Mouse (Mus musculus) lung, embryonic 16.5 days (tissue): ENCODE data around the gene Col25a1. TPM values are rescaled to one million over a fixed set of nuclear protein-coding genes. Genes with fewer than 3 reads are reported as not detected.

ENCODE experiments used
- ATAC-seq: fragments of 200-750 bp; cut with Nextera tagmentation; 2 replicates; pipeline ENCODE4 v1.8.0; 2017; ENCODE audit warnings: low read depth, mild to moderate bottlenecking, moderate library complexity
- H3K27ac ChIP-seq: fragments of 300-500 bp; sonication (generic); 2 replicates; pipeline ENCODE4 v1.5.1; 2014; ENCODE audit warnings: mild to moderate bottlenecking, control low read depth, low read length
- H3K27me3 ChIP-seq: fragments of 300-500 bp; sonication (generic); 2 replicates; pipeline ENCODE4 v1.6.1; 2014; ENCODE audit warnings: low read depth, low read length, mixed read lengths; ENCODE audit not compliant: control insufficient read depth, insufficient read depth
- H3K36me3 ChIP-seq: fragments of 300-500 bp; sonication (generic); 2 replicates; pipeline ENCODE4 v1.6.1; 2014; ENCODE audit warnings: low read length; ENCODE audit not compliant: control insufficient read depth, insufficient read depth
- H3K4me1 ChIP-seq: fragments of 300-500 bp; sonication (generic); replicated peaks from 2 replicates; pipeline ENCODE4 v1.6.1; 2014; ENCODE audit warnings: low read length, mixed read lengths; ENCODE audit not compliant: control insufficient read depth, insufficient read depth
- H3K4me2 ChIP-seq: fragments of 300-500 bp; sonication (generic); 2 replicates; pipeline ENCODE4 v1.6.1; 2014; ENCODE audit warnings: low read depth, low read length, control low read depth
- H3K4me3 ChIP-seq: fragments of 300-500 bp; sonication (generic); 2 replicates; pipeline ENCODE4 v1.5.1; 2014; ENCODE audit warnings: mild to moderate bottlenecking, low read length, control low read depth
- H3K9ac ChIP-seq: fragments of 300-500 bp; sonication (generic); 2 replicates; pipeline ENCODE4 v1.6.1; 2014; ENCODE audit warnings: low read length, control low read depth
- H3K9me3 ChIP-seq: fragments of 300-500 bp; sonication (generic); 2 replicates; pipeline ENCODE4 v1.6.1; 2016; ENCODE audit warnings: low read length; ENCODE audit not compliant: control insufficient read depth
- WGBS: fragments of 180-500 bp; shearing (Covaris S2); extraction: QIAGEN DNeasy Blood & Tissue Kit; methylation state at CpG from one replicate; pipeline ENCODE4 v1.1.7; 2014; 5-methylcytosine and 5-hydroxymethylcytosine counted together
- polyA plus RNA-seq: library from polyadenylated mRNA; unstranded; fragments of >200 nt; fragmentation: Nextera tagmentation; extraction: Ambion mirVana; gene quantifications from 2 replicates; pipeline ENCODE4 v1.2.1, GENCODE M21; 2015

Gene Col25a1
- 17.6 and 20.3 TPM in 2 replicates for polyA plus RNA-seq

DNA sequence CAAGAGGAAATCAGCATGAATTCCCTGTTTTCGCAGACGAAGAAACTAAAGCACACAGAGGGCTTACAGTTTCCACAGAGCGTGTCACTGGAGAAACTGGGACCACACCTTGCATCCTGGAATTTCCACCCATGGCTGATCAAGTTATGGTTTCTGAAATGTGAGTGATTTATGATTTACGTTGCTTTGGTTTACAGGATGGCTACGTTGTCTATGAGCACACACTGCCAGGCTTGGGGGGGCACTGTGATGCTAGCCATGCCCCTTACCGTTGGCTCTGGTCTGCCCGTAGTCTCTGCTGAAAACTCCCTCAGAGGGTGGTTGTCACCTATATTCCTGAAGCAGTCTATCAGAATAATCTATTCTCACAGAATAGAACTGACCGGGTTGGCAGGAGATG lies at the start of gene Col25a1:
Gene Col25a1, plus strand, starts transcription at position 301 of the 400 bp plus-strand sequence.
- Histone ChIP-seq H3K9ac (no peak within 1 kb of the TSS), H3K9me3 (no peaks in the 10 kb centered on the region), H3K36me3 (no peaks in the 10 kb centered on the region), H3K27me3 (no peaks in the 10 kb centered on the region), H3K27ac (no peak within 1 kb of the TSS), H3K4me1 (no peaks in the 10 kb centered on the region), H3K4me3 (no peak within 1 kb of the TSS), H3K4me2 (no peak within 1 kb of the TSS)
- WGBS, result 88% methylated on average over 8 of the region's 8 CpGs
- no peak for ATAC-seq

DNA sequence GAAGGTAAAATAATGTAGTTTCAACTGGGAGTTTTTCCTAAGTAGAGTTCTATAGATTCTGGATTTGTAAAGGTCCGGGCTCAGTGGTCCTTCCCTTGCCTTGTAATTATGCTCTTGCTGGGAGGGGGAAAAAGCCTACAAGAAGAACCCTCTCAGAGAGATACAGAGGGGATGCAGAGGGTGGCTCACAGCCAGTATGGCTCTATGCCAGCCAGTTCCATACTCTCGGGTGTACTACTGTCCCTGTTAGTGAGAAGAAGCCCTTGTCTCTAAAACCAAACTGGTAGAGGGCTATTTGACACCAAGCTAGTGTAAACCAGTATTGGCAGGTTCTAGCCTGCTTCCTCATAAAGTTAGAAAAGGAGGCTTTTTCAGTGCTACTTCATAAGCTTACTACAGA lies 48.0 kb upstream of the Col25a1 start:
- ATAC-seq, result 0 out of 2 replicates have a peak, but pooled peaks have one; percentile 31
- 47% methylated on average over 2 of the region's 2 CpGs for WGBS

DNA sequence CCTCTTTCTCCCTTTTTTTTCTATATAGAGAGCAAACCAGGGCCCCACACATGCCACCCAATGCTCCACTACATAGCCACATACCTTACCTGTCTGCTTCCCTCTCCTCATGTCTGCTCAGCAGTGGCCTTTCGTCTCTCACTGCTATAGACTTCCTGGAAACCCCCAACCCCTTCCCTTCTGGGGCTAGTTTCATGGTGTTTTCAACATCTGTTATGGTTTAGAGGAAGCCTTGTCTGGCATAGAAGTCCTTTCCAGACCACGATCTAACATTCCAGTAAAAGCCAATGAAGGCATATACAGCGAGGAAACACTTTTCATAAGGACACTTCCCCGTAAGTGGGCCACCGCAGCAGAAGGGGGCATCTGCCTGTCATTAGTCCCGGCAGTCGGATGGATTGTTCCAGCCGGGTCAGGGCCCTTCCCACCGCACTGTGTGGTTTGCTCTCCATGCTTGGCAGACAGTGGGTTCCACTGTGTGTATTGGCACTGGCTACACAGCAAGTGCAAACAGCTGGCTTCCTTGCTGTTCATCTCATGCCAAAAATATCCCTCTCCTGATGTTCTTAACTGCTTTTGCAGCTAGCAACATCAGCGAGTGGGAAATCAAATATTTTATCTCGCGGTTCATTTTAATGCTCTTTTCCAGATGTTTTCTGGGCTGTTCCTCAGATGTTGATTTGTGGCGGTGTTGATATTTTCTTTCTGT lies 44.8 kb upstream of the Col25a1 start:
- H3K9ac ChIP-seq, result no peak overlapping the region
- peak; percentile 79 for ATAC-seq
- 36% methylated on average over 13 of the region's 13 CpGs for WGBS
- 0 out of 2 replicates have a peak, but pooled peaks cover 4% of the 10 kb centered on the region for H3K4me1 ChIP-seq
- H3K27me3 ChIP-seq, result no peaks in the 10 kb centered on the region
- no peak overlapping the region for H3K4me3 ChIP-seq
- peaks cover 2% of the 10 kb centered on the region; the same call in 1 of the 2 replicates for H3K9me3 ChIP-seq
- 0 out of 2 replicates have a peak overlapping the region, but pooled peaks have one; percentile 14 for H3K4me2 ChIP-seq
- no peak overlapping the region; the same call in 1 of the 2 replicates for H3K27ac ChIP-seq
- no peaks in the 10 kb centered on the region for H3K36me3 ChIP-seq

More for the DNA sequence above, 48.0 kb upstream of the Col25a1 start:
- H3K4me3 ChIP-seq, result no peak overlapping the region
- H3K9ac ChIP-seq, result no peak overlapping the region
- 0 out of 2 replicates have a peak, but pooled peaks cover 4% of the 10 kb centered on the region for H3K4me1 ChIP-seq
- no peaks in the 10 kb centered on the region for H3K27me3 ChIP-seq
- no peaks in the 10 kb centered on the region for H3K36me3 ChIP-seq
- H3K27ac ChIP-seq, result no peak overlapping the region
- peaks cover 2% of the 10 kb centered on the region; the same call in 1 of the 2 replicates for H3K9me3 ChIP-seq
- H3K4me2 ChIP-seq, result no peak overlapping the region

DNA sequence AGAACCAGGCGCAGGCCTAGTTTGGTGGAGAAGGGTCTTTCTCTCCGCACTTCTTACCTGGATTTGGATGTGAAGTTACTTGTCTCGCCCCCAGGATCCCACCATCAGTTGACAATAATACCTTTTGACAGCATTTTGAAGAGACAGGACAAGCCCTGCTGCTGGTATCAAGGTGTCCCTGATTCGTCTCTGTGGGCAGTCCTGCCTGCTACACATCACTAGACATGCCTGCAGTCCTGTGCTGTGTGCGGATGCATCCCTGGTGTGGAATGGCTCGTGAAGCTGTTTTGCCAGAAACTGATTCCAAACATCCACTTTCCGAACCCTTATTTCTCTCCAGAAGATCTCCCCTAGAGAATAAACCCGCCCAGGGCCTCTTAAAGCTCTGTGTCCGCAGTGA lies 43.8 kb upstream of the Col25a1 start:
- no peaks in the 10 kb centered on the region for H3K27me3 ChIP-seq
- H3K4me3 ChIP-seq, result no peak overlapping the region
- ATAC-seq, result no peak
- no peak overlapping the region for H3K27ac ChIP-seq
- no peaks in the 10 kb centered on the region for H3K36me3 ChIP-seq
- no peak overlapping the region for H3K9ac ChIP-seq
- 78% methylated on average over 9 of the region's 9 CpGs for WGBS
- no peak overlapping the region for H3K4me2 ChIP-seq
- peaks cover 2% of the 10 kb centered on the region; the same call in 1 of the 2 replicates for H3K9me3 ChIP-seq
- 0 out of 2 replicates have a peak, but pooled peaks cover 4% of the 10 kb centered on the region for H3K4me1 ChIP-seq

DNA sequence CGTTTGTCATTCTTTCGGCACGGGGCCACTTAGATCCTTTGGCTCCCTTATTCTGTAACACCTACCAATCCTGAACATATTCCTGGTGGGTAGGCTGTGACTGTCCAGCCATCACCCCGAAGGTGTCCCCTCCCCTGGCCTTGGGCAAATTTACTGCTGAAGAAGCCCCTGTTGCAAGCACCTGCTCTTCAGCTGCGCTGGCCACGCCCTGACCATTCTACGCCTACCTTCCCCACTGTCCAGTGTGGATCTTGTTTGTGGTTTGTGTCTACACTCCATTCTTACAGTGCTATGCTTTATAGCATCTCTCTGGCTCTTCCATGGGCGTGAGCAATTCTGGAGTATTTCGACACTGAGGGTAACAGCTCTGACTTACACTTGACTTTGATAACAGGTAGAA lies 42.6 kb upstream of the Col25a1 start:
- 86% methylated on average over 9 of the region's 9 CpGs for WGBS

DNA sequence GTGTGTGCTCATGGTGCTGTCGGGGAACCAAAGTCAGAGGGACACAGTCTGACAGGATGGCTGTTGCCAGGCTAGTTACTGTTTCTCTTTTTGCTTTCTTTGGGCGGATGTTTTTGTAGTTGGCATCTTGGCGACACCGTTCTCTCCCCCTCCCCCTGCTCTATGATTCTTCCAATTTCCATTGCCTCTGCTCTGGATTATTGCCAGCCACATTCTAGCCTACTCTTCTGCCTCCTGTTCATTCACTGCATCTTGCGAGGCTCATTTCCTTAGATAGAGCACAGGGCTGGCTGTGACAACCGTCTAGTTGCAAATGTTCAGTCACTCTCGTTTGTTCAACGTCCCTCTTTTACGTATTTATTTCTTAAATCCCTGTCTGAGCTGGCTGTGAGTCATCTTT lies 40.8 kb upstream of the Col25a1 start:
- 63% methylated on average over 9 of the region's 9 CpGs for WGBS
- Histone ChIP-seq H3K9me3 (no peaks in the 10 kb centered on the region), H3K27ac (no peak overlapping the region), H3K4me1 (0 out of 2 replicates have a peak, but pooled peaks cover 4% of the 10 kb centered on the region), H3K9ac (no peak overlapping the region), H3K27me3 (no peaks in the 10 kb centered on the region), H3K4me2 (no peak overlapping the region), H3K4me3 (no peak overlapping the region), H3K36me3 (no peaks in the 10 kb centered on the region)
- ATAC-seq, result no peak

More for the DNA sequence above, 42.6 kb upstream of the Col25a1 start:
- H3K27me3 ChIP-seq, result no peaks in the 10 kb centered on the region
- no peak overlapping the region for H3K9ac ChIP-seq
- ATAC-seq, result no peak
- no peak overlapping the region for H3K27ac ChIP-seq
- 0 out of 2 replicates have a peak, but pooled peaks cover 4% of the 10 kb centered on the region for H3K4me1 ChIP-seq
- H3K36me3 ChIP-seq, result no peaks in the 10 kb centered on the region
- H3K4me3 ChIP-seq, result no peak overlapping the region
- peaks cover 2% of the 10 kb centered on the region; the same call in 1 of the 2 replicates for H3K9me3 ChIP-seq
- H3K4me2 ChIP-seq, result no peak overlapping the region

DNA sequence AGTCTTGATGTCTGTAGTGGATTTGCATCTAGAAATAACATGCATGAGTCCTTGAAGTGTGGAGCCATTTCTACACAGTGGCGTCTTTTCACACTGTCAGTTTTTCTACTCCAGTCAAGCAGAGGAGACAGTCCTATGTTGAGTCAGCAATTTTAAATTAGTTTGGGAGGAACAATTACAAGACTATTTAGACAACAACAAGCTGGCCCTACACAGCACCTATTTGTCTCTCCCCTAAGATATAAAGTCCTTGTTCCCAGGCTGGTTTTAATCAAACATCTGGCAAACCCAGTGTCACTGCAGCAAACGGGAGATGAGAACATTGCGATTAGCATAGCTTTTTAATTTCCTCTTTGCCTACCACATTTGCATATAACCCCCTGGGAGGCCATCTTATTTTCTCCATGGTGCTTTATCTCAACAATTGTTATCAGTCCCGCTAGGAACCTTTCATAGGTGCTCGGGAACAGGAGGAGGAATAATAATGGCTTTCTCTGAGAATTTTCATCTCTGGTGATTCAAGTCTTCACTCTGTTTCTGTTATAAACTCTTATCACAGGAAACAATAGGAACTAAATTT lies 37.1 kb upstream of the Col25a1 start:
- Histone ChIP-seq H3K27ac (no peak overlapping the region), H3K9ac (no peak overlapping the region), H3K36me3 (no peaks in the 10 kb centered on the region), H3K27me3 (no peaks in the 10 kb centered on the region), H3K9me3 (no peaks in the 10 kb centered on the region), H3K4me3 (no peak overlapping the region), H3K4me2 (no peak overlapping the region), H3K4me1 (no peaks in the 10 kb centered on the region)
- ATAC-seq, result no peak
- WGBS, result 70% methylated on average over 5 of the region's 5 CpGs

DNA sequence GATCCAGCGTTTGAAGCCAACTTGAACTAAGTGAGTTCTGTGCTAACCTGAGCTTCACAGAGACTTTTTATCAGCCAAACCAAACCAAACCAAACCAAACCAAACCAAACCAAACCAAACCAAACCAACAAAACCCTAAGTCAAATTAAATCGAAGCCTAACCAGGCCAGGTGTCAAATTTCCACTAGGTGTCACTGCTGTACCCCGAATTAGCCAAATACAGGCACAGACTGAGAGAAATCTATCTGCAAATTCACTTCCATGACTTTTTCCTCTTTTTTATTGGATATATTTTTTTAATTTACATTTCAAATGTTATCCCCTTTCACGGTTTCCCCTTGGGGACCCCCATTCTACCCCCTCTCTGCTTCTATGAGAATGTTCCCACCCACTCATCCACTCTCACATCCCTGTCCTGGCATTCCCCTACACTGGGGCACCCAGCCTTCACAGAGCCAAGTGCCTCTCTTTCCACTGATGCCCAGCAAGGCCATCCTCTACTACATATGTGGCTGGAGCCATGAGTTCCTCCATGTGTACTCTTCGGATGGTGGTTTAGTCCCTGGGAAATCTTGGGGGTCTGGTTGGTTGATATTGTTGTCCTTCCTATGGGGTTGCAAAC lies 36.0 kb upstream of the Col25a1 start:
- Histone ChIP-seq H3K27ac (no peak overlapping the region), H3K36me3 (no peaks in the 10 kb centered on the region), H3K27me3 (no peaks in the 10 kb centered on the region), H3K4me1 (no peaks in the 10 kb centered on the region), H3K4me3 (no peak overlapping the region), H3K9ac (no peak overlapping the region), H3K9me3 (no peaks in the 10 kb centered on the region), H3K4me2 (no peak overlapping the region)
- 40% methylated on average over 5 of the region's 5 CpGs for WGBS
- 0 out of 2 replicates have a peak, but pooled peaks have one; percentile 34 for ATAC-seq

DNA sequence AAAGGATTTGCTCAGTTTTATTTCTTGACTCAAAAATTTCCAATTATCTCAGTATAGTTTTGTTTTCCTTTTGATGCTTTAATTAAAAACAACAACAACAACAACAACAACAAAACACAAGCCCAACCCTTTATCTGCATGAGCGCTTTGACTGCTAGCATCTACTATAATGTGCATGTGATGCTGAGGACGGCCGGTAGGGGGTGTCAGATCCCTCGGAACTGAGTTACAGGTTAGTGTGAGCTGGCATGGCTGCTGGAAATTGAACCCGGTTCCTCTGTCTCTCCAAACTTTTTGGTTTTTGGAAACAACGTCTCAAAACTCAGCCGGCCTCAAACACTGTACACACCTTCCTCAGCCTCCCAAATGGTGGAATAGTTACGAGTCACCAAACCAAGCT lies 27.8 kb upstream of the Col25a1 start:
- Histone ChIP-seq H3K9me3 (no peaks in the 10 kb centered on the region), H3K27ac (no peak overlapping the region), H3K4me1 (no peaks in the 10 kb centered on the region), H3K9ac (no peak overlapping the region), H3K27me3 (no peaks in the 10 kb centered on the region), H3K36me3 (no peaks in the 10 kb centered on the region), H3K4me2 (no peak overlapping the region), H3K4me3 (no peak overlapping the region)
- WGBS, result 67% methylated on average over 8 of the region's 8 CpGs
- no peak for ATAC-seq
